Mouse (Mus musculus) adrenal gland, postnatal 14 days (tissue): ENCODE measurements around the gene Mipol1. TPM values are rescaled to one million over a fixed set of nuclear protein-coding genes. Genes with fewer than 3 reads are reported as not detected.
A peak's percentile ranks its signal among the peaks of the same experiment; 100 is the strongest.

ENCODE experiments used
- DNase-seq: peaks from one replicate; pipeline ENCODE4 v3.0.0; 2021; ENCODE audit warnings: mixed read lengths
- total RNA-seq: library from RNA; stranded (reverse); gene quantifications from 2 replicates; pipeline ENCODE4 v1.2.3, GENCODE M21; 2021

Gene Mipol1
- total RNA-seq, 1 experiment from 2014 or later, result 10.0 TPM

DNA sequence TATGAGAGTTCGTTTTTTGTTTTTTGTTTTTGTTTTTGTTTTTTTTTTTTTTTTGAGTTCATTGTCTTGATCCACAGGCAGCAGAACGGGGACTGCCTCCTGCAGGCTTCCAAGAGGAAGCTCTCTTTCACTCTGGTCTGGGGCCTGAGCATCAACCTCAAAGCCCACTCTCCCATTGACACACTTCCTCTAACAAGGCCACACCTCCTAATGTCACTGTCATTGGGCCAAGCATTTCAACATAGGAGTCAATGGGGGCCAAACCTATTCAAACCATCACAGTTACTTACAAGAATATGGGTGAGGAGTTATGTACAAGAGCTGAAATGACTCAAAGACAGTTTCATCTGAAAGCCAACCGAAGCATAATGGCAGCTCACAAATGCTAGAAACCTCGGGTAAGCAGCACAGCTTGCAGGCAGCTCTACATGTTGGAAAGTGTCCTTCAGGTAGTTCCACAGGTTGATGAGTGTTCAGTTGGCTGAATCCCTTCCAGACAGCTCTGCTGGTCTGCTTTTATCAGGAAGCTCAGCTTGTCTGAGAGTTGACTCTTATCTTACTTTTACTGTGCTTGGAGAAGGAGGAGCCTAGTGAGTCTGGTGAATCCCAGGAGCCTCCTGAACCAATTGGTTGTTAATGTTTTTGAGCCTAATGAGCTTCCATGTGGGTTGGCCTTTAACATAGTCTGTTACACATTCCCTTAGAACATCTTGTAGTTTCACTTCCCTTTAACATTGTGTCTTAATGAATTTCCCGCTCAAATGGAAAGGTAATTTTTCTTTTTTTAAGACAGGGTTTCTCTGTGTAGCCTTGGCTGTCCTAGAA, 13.7 kb downstream of the Mipol1 start:
- no peak for DNase-seq

DNA sequence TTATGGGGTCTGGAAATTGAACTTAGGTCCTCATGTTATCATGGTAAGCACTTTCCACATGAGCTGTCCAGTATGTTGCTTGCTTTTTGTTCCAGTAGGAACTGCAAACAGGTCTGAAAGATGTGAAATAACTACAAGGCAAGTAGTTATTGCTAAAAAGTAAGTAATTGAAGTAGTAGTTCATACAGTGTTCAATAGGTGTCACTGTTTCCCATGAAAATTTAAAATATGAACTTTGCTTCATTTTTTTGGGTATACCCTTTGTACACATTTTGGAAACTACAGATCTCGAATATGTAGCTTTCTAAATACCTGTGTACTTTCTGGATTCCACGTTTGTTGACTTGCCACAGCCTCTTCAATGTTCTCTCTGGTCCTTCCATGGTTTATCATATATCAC, 28.3 kb downstream of the Mipol1 start:
- DNase-seq, result no peak

DNA sequence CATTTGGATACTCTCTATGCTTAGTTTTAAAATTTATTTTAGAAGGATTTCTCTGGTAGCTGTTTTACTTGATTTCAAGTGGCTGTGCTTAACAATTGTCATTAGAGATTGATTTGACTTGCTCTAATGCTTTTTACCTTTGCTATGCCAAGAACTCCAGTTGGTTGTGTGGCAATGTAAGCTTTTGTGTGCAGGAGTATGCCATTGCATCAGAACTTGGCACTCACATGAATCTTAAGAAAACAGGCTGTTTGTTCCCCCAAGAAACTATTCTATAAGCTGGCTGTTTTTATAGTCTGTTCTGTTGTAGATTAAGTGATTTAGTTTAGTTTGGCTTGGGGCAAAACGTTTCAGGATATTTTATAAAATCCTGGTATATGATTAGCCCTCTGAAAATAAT, 45.2 kb downstream of the Mipol1 start:
- no peak for DNase-seq

DNA sequence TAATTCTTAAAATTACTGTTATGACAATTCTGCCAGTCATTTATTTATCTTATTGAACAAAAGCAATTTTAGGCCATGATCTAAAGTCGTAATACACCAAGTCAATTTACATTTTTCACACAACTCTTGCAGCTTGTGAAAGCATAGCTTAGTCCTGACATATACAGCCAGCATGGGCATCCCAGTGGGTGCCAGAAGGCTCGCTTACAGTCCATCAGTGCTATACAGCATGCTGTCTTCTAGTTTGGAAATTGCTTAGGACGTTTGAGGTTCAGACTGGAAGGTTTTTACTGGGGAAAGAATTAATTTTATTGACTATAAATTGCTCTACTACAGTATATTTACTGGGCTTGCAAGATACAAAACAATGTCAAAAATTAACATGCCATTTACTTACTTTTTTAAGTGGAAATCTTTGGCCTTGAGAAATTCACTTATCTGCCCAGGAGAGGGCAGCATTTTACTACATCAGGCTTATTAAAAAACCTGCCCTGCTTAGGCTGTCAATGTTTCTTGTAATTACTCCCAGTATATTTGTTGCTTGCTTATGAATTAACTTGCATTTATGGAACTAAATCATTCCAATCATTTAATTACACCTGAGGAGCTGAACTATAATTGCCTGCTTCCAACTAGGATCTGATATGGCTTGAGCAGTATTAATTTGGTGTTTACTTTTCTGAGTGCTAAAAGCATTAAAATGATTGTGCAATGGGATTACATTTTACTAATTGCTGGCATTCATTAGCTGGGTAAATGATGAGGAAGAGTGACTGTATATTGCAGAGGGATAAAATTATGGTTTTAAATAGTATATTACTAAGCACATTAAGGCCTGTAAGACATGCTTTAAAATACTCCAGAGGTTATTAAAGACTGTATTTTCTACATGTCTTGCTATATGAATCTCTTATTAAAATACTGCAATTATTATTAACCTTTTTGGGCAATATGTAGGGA, 51.2 kb downstream of the Mipol1 start:
- DNase-seq, result peak; percentile 8

DNA sequence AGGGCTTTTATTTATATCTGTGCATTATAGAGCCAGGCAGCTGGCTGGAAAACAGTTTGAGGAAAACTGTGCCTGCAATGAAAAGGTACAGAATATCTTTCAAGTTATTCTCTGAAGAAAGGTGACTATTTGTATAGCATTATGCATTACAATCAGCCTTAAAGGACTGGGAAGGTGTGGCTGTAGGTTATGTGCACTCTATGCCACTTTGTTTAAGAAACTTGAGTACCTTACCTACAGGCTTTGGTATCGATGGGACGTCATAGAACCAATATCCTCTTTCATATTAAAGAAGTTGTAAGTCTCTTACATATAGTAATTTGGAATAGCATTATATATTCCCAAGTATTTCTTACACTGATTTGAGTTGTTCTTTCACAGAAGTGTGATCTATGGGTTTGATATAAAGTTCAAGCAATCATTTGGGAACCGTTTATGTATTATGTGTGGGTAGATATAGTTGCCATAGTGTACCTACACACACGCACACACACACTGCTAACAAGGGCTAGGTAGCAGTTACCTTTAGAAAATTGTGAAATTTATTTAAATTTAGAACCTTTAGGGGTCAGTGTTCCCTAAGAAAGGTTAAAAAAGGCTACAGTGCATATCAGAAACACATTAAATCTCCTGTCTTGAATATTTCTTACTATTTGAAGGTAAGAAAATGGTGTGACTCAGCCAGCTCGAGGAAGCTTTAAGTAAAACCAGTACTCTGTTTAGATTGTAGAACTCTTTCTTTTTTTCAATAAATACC, 55.3 kb downstream of the Mipol1 start:
- no peak for DNase-seq

DNA sequence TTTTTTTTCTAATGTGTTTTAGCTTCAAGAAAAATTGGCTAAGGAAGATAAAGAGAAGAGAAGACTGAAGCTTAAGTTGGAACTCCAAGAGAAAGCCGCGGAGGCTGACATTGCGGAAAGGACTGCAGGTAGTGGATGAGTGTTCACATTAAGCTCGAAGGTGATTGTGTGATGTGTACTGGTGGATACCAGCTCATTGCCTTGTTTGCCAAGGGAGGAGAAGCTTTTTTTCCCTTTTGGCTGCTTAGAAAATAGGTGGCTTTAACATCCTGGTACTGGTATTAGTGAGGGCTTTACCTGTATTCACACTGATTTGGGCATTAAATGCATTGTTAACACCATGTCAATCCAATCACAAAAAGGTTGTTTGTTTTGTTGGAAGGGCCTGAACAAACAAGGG, 77.1 kb downstream of the Mipol1 start:
- DNase-seq, result no peak

DNA sequence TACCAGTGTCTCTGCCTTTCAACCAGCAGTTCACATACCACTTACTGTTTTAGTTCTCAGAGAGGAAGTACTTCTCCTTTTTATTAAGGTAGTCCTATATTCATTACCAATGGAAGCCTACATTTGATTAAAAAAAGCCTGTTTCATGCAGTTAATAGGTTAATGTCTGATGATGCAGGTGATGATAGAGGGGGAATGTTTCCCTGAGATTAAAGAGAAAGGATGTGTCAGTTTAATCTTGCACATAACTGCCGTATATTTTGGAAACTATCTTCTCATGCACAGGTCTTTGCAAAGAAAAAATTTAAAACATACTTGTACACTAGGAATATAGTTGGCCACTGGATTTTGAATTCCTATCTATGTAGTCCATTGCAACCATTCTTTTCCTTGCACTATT, 77.5 kb downstream of the Mipol1 start:
- no peak for DNase-seq

DNA sequence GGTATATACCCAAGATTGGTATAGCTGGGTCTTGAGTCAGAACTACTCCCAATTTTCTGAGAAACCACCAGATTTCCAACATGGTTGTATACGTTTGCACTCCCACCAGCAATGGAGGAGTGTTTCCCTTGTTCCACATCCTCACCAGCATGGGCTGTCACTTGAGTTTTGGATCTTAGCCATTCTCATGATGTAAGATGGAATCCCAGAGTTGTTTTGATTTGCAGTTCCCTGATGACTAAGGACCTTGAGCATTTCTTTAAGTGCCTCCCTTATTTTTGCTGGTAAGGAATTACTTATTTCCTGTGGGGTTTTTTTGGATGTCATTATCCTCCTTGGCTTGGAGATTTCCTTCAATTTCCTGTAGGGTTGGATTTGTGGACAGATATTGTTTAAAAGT, 108.8 kb downstream of the Mipol1 start:
- no peak for DNase-seq

DNA sequence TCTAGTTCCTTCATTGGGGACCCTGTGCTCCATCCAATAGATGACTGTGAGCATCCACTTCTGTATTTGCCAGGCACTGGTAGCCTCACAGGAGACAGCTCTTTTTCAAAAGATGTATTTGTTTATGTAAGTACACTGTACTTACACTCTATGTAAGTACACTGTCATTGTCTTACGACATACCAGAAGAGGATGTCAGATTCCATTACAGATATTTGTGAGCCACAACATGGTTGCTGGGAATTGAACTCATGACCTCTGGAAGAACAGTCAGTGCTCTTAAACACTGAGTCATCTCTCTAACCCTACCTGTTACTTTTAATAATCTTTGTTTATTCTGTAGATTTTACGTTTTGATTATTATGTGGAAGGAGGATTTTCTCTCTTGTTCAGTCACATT, 109.9 kb downstream of the Mipol1 start:
- DNase-seq, result no peak

DNA sequence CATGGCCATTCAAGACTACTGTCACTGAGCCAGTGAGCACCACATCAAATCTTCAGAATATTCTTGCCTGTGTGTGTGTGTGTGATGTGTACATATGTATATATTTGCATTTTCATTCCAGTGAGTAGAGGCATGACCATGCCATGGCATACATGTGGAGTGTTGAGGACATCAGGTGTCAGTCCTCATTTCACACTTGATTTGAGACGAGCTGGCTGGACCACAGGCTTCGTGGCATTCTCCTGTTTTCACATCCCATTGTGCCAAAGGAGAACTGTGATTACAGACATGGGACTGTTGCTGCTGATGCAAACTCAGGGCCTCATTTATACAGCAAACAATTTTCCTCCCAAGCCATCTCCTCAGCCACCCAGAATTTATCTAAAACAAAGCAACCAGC, 132.5 kb downstream of the Mipol1 start:
- DNase-seq, result no peak

DNA sequence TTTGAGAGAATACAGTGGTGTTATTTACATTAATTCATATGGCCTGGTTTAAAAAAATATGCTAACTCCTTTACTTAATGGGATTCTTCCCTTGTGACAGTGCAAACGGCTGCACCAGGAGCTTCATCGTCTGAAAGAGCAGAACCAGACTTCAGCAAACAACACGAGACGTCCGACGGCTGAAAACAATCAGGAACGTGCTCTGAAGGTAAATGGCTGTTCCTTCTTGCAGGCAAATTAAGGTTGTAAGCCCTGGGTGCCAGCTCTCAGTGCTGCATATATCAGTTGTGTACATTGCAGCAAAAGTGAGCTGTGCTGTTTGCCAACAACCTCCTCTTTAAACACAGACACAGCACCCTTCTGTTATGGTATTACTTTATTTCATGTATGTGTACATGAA, 133.8 kb downstream of the Mipol1 start:
- no peak for DNase-seq

DNA sequence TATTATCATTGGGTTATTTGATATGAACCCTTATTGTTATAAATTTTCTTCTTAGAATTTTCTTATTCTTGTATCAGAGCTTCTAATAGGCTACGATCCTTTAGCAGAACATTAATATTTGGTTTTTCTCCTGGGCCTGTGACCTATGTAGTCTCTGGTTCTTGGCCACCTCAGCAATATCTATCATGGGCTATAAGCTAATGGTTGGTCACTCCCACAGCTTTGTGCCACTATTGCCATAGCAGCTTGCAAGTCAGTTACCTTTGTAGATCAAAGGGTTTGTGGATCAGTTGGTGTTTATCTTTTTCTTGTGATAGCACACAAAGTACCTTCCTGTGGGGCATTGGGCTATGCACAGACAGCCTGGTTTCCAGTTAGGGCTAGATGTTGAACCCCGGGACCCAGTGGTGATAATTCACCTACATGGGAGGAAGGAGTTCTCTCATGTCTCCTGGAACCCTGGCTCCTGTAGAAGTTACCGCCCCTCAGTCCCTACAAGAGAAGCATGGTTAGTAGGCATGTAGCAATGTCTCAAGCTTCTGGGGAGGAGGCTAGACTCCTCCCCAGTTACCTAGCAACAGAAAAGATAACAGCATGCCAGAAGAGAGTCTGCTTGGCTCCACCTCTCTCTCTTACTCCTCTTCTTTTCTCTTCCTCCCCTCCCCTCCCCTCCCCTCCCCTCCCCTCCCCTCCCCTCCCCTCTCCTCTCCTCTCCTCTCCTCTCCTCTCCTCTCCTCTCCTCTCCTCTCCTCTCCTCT, 141.7 kb downstream of the Mipol1 start:
- no peak for DNase-seq

DNA sequence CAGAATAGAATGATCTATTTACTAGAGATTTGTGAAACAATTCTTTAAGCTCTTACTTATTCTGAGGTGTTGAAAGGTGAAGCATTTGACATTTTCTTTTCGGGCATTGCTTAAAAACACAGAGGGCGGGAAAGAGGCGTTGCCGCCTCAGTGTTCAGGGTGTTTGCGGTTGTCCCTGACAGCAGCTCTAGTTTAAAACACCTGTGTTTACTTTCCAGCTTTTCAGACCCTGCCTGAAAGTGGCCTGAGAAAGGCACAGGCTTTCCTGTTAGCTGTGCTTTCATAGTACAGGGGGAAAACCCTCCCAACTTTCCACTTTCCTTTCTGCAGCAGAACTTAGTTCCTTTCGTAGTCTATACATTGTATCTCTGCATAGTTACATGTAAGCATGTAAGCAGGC, 152.6 kb downstream of the Mipol1 start:
- DNase-seq, result no peak

DNA sequence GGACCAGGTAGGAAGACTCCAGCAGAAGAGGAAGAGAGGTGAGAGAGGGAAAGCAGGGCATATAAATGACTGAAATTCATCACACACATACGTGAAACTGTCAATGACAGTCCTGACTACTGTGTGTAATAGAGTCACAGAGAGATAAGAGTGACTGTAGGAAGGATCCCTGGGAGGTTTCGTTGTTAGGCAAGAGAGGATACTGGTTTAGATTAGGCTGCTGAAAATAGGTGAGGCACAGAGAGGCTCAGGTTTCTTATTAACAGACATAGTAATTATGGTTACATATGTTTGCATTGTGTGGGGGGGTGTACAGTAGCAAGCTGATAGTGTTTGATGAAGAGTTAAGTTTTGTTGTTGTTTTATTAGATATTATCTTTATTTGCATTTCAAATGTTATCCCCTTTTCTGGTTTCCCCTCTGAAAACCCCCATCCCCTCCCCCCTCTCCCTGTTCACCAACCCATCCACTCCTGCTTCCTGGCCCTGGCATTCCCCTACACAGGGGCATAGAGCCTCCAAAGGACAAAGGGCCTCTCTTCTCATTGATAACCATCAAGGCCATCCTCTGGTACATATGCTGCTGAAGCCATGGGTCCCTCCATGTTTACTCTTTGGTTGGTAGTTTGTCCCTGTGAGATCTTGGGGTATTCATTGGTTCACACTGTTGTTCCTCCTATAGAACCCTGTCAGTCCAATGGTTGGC, 157.5 kb downstream of the Mipol1 start:
- DNase-seq, result no peak

DNA sequence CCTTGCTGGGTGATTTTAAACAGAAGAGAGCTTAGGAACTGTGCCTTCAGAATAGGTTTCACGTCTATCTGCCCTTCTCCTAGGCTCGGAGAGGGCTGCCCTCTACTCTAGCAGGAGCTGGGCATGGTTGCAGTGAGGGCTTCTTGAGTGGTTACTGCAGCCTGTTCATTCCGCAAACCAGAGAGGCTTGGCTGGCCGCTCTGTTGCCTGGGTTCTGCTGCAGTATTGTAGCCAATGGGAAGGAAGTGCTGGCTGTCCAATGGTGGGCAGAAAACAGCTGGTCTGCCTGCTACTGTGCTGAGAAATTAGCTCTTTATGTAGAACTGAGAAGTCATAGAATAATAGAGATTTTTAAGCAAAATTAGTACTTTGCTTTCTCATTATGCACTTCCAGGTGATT, 169.3 kb downstream of the Mipol1 start:
- no peak for DNase-seq

DNA sequence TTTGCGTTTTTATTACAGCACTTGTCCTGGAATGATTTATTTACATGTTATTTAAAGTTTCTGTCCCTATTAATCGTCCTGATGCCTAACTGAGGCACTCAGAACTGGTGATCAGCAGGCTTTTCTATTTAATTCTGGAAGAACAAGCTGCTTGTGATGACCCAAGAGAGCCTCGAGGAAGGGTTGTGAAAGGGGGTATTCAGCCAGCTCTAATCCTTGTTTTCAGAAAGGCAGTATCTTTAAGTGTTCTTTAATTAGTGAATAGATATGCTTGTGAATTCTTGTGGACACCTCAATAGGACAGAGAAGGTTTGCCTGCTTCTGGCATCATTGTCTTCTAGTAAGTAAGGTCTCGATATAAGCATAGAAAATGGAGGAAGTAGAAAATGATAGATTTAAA, 170.0 kb downstream of the Mipol1 start:
- DNase-seq, result no peak

DNA sequence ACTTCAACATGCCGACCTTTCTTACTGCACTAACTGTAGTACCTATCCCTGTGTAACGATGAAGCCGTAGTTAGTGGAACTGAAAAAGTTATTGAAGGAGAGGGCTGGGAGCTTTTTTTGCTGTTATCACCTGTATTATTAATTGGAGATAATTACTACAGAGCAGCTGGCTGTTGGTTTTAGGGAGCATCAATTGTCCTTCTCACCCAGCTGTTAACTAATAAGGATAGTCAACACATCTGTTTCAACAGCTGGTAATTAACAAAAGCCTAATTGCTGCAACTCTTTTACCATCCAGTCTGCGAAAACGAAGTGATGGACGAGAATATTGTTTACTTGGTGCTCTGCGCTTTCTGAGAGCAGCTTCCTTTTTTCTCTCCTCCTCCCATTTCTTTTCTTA, 170.9 kb downstream of the Mipol1 start:
- DNase-seq, result no peak

DNA sequence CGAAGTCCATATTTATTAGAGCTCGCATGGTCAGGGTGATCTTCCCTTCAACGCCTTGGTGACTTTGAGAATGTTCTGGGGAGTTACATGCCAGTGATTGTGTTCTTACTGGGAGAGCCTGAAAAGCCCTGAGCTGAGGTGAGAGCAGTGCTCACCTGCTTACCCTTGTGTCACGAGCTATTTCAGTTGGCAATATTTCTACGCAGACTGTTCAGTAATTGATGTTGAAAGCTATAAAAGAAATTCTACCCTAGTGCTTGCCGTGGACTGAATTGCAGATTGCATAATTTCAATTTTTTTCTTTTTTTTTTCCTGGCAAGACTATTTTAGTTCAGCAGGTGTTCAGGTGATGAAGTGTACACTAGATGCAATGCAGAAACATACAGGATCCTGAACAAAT, 172.1 kb downstream of the Mipol1 start:
- no peak for DNase-seq

DNA sequence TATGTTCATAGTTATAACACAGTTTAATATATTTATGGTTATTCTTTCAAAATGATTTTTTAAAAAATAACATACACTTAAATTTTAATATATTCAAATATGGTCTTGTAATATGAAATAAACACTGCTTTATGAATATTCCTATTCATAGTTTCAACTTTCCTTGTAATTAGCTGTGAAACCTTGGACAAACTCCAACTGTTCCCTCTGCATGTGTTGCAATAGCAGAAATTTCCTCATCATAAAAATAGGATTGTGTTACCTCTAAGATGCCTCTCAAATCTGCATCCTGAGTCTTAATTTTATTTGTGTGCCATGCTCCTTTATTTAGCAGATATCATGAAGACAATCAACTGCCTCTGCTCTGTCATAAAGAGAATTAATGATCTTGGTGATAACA, 179.7 kb downstream of the Mipol1 start:
- DNase-seq, result no peak

DNA sequence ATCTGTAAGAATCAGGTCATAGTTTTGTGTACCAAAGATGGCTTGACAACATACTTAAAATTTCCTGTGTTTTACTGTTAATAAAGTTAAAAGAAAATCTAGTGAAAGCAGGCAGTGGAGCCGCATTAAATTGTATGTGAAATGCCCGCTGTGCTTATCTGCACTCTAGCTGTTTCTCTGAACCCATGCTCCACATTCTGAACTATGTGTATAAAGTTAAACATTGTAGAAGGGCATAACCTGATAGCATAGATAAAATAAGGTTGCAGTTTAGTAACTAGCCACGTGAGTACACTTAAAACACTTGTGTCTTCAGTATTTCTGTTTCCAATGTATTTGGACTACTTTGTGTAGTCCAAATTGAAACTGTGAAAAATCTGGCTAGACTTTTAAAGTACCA, 183.6 kb downstream of the Mipol1 start:
- DNase-seq, result no peak

DNA sequence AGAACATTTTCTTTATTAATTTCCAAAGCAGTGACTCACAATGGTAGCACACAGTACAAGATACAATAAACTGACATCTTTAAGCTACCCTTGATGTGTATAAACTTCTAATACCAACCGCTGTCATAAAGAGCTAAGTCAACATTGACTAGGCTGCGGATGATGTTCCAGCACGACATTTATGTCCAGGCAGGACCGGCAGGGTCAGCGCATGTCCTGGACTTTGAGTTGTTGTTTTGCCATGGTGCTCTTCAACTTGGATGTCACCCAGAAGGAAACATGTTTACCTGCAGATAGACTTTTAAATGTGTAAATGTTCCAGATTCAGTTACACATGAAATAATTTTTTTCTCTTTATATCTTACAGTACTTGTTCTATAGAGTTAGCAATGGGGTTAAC, 194.7 kb downstream of the Mipol1 start:
- no peak for DNase-seq
